9 mouse cellular contexts compared by ENCODE assay signal in genomic region chr16:81202721-81203161, GRCm38 (mm10). TPM values are rescaled to one million over a fixed set of nuclear protein-coding genes. Genes with fewer than 3 reads are reported as not detected.
DNase-seq lines count a peak whose midpoint lies in the region; ATAC-seq and TF ChIP-seq lines count a peak whose summit lies in the region.
"Had no signal": no experiment of that assay in that cellular context is flagged by ENCODE, and none has a peak within 500 bp of the region (broad histone marks: within the 10 kb centered on the region; RNA-seq: fewer than 3 reads in every experiment).

No protein-coding gene starts in this region.

- H3K9ac ChIP-seq in intestine, postnatal 0 days (ENCODE audit: low read depth, low read length) = no peak overlapping the region
- H3K9ac ChIP-seq in intestine, embryonic 16.5 days (ENCODE audit: low read depth, low read length) = no peak overlapping the region
- H3K9ac ChIP-seq in hindbrain, embryonic 16.5 days (ENCODE audit: low read depth, low read length) = peak overlapping the region; percentile 83
- H3K9ac ChIP-seq in neural tube, embryonic 14.5 days (replicated peaks; ENCODE audit: low read depth, low read length) = peak overlapping the region; percentile 61

- H3K4me3 ChIP-seq in intestine, postnatal 0 days (ENCODE audit: low read depth, low read length) = no peak overlapping the region
- no peak overlapping the region for H3K4me3 ChIP-seq in intestine, embryonic 16.5 days (ENCODE audit: low read length)
- peak overlapping the region; percentile 72 for H3K4me3 ChIP-seq in hindbrain, embryonic 16.5 days (ENCODE audit: low read length)
- H3K4me3 ChIP-seq in neural tube, embryonic 14.5 days (ENCODE audit: low read depth, low read length) = peak overlapping the region; percentile 62

- DNase-seq in cerebellum, postnatal 14 days = peak; percentile 8 to 33
- DNase-seq in urinary bladder, postnatal 10 days (ENCODE audit: low spot score) = no peak
- no peak for DNase-seq in kidney, postnatal 36 days
- DNase-seq in adrenal gland, postnatal 14 days = no peak
- DNase-seq: thymus, adult 2 months had no signal

- no peaks in the 10 kb centered on the region for H3K4me1 ChIP-seq in intestine, postnatal 0 days (replicated peaks; ENCODE audit: control insufficient read depth, insufficient read depth, low read length)
- peaks cover 3% of the 10 kb centered on the region; the same call in 1 of the 2 replicates for H3K4me1 ChIP-seq in intestine, embryonic 16.5 days (ENCODE audit: control insufficient read depth, insufficient read depth, low read length)
- no peaks in the 10 kb centered on the region; the same call in 1 of the 2 replicates for H3K4me1 ChIP-seq in hindbrain, embryonic 16.5 days (ENCODE audit: control insufficient read depth, insufficient read depth, low read depth, low read length)
- H3K4me1 ChIP-seq in neural tube, embryonic 14.5 days (ENCODE audit: control insufficient read depth, insufficient read depth, low read length) = no peaks in the 10 kb centered on the region

- H3K9me3 ChIP-seq in intestine, postnatal 0 days (ENCODE audit: control insufficient read depth) = no peaks in the 10 kb centered on the region
- H3K9me3 ChIP-seq in intestine, embryonic 16.5 days (ENCODE audit: control insufficient read depth, low read length) = no peaks in the 10 kb centered on the region
- no peaks in the 10 kb centered on the region for H3K9me3 ChIP-seq in hindbrain, embryonic 16.5 days (ENCODE audit: control insufficient read depth, low read length)
- H3K9me3 ChIP-seq in neural tube, embryonic 14.5 days (ENCODE audit: control insufficient read depth, low read length) = no peaks in the 10 kb centered on the region

- H3K27ac ChIP-seq in intestine, postnatal 0 days (ENCODE audit: low read depth, low read length) = no peak overlapping the region
- no peak overlapping the region for H3K27ac ChIP-seq in intestine, embryonic 16.5 days (ENCODE audit: low read length)
- H3K27ac ChIP-seq in hindbrain, embryonic 16.5 days (ENCODE audit: low read depth, low read length) = peak overlapping the region; percentile 77
- peak overlapping the region; percentile 86 for H3K27ac ChIP-seq in neural tube, embryonic 14.5 days (ENCODE audit: low read depth, low read length)

- no peaks in the 10 kb centered on the region for H3K27me3 ChIP-seq in intestine, postnatal 0 days (replicated peaks; ENCODE audit: control insufficient read depth, insufficient read depth, low read length)
- H3K27me3 ChIP-seq in intestine, embryonic 16.5 days (replicated peaks; ENCODE audit: control insufficient read depth, insufficient read depth, low read length) = no peaks in the 10 kb centered on the region; the same call in 1 of the 2 replicates
- no peaks in the 10 kb centered on the region for H3K27me3 ChIP-seq in hindbrain, embryonic 16.5 days (replicated peaks; ENCODE audit: control insufficient read depth, insufficient read depth, low read length)
- H3K27me3 ChIP-seq in neural tube, embryonic 14.5 days (ENCODE audit: control insufficient read depth, insufficient read depth, low read length) = no peaks in the 10 kb centered on the region

- no peak for ATAC-seq in intestine, postnatal 0 days
- no peak for ATAC-seq in intestine, embryonic 16.5 days
- ATAC-seq in hindbrain, embryonic 16.5 days = peak; percentile 38
- ATAC-seq in neural tube, embryonic 14.5 days (ENCODE audit: low read depth) = 0 out of 2 replicates have a peak, but pooled peaks have one; percentile 9

- TF ChIP-seq CTCF in intestine, postnatal 0 days (IDR thresholded peaks at IDR 0.05; ENCODE audit: low read depth) = no peak

- no peaks in the 10 kb centered on the region for H3K36me3 ChIP-seq in intestine, postnatal 0 days (ENCODE audit: control insufficient read depth, insufficient read depth)
- no peaks in the 10 kb centered on the region for H3K36me3 ChIP-seq in intestine, embryonic 16.5 days (ENCODE audit: control insufficient read depth, insufficient read depth, low read length)
- H3K36me3 ChIP-seq in hindbrain, embryonic 16.5 days (ENCODE audit: control insufficient read depth, insufficient read depth, low read length) = no peaks in the 10 kb centered on the region
- no peaks in the 10 kb centered on the region for H3K36me3 ChIP-seq in neural tube, embryonic 14.5 days (ENCODE audit: control insufficient read depth, insufficient read depth, low read length)

- WGBS in intestine, postnatal 0 days = 66% methylated on average over 8 of the region's 8 CpGs
- 50% methylated on average over 8 of the region's 8 CpGs for WGBS in intestine, embryonic 16.5 days
- 26% methylated on average over 8 of the region's 8 CpGs for WGBS in hindbrain, embryonic 16.5 days
- WGBS in neural tube, embryonic 14.5 days = 28% methylated on average over 8 of the region's 8 CpGs

- peak overlapping the region; percentile 4; the same call in 1 of the 2 replicates for H3K4me2 ChIP-seq in intestine, postnatal 0 days (replicated peaks; ENCODE audit: low read depth)
- H3K4me2 ChIP-seq in intestine, embryonic 16.5 days (ENCODE audit: low read depth, low read length) = no peak overlapping the region
- H3K4me2 ChIP-seq in hindbrain, embryonic 16.5 days (ENCODE audit: low read length) = peak overlapping the region; percentile 46
- H3K4me2 ChIP-seq in neural tube, embryonic 14.5 days (ENCODE audit: low read depth, low read length) = peak overlapping the region; percentile 61

RNA-seq across cellular contexts. Expression of gene Ncam2, which starts 2.2 kb away (rescaled TPM):
- polyA plus RNA-seq in intestine, postnatal 0 days (2015; fragmentation: Nextera tagmentation; extraction: Ambion mirVana) = 1.5 and 1.7 TPM in 2 replicates
- 2.3 and 2.5 TPM in 2 replicates for polyA plus RNA-seq in intestine, embryonic 16.5 days (2015; fragmentation: Nextera tagmentation; extraction: Ambion mirVana)
- polyA plus RNA-seq in hindbrain, embryonic 16.5 days (2015; fragmentation: Nextera tagmentation; extraction: Ambion mirVana) = 25.0 and 28.6 TPM in 2 replicates
- polyA plus RNA-seq in neural tube, embryonic 14.5 days (2014; fragmentation: Nextera tagmentation; extraction: Ambion mirVana) = 45.2 and 51.9 TPM in 2 replicates
- 2.8 and 3.9 TPM in 2 replicates for total RNA-seq in adrenal gland, postnatal 14 days (2021)
- polyA plus RNA-seq: thymus, adult 2 months had no signal

Comparison
In these comparisons a context has a peak if more than half of its experiments do, and no peak if none do; other contexts are left out.
1. ATAC-seq: peak in hindbrain, embryonic 16.5 days (single experiment) and neural tube, embryonic 14.5 days (single experiment); none in intestine, postnatal 0 days (single experiment) and intestine, embryonic 16.5 days (single experiment).
2. H3K27ac ChIP-seq: peak in hindbrain, embryonic 16.5 days (single experiment) and neural tube, embryonic 14.5 days (single experiment); none in intestine, postnatal 0 days (single experiment) and intestine, embryonic 16.5 days (single experiment).
3. H3K4me3 ChIP-seq: peak in hindbrain, embryonic 16.5 days (single experiment) and neural tube, embryonic 14.5 days (single experiment); none in intestine, postnatal 0 days (single experiment) and intestine, embryonic 16.5 days (single experiment).
4. H3K9ac ChIP-seq: peak in hindbrain, embryonic 16.5 days (single experiment) and neural tube, embryonic 14.5 days (single experiment); none in intestine, postnatal 0 days (single experiment) and intestine, embryonic 16.5 days (single experiment).
5. DNase-seq: peak in cerebellum, postnatal 14 days (2 of 2); none in urinary bladder, postnatal 10 days (single experiment), kidney, postnatal 36 days (0 of 2) and adrenal gland, postnatal 14 days (single experiment).